Mouse (Mus musculus) spleen, postnatal 10 days (tissue): ENCODE results near the gene Ncmap.
A peak's percentile ranks its signal among the peaks of the same experiment; 100 is the strongest.

ENCODE experiments used
- DNase-seq, 2 experiments: peaks; one replicate each; pipeline ENCODE4 v3.0.0; 2021 to 2022; ENCODE audit warnings: low spot score in 2 of 2

The Ncmap gene

DNA sequence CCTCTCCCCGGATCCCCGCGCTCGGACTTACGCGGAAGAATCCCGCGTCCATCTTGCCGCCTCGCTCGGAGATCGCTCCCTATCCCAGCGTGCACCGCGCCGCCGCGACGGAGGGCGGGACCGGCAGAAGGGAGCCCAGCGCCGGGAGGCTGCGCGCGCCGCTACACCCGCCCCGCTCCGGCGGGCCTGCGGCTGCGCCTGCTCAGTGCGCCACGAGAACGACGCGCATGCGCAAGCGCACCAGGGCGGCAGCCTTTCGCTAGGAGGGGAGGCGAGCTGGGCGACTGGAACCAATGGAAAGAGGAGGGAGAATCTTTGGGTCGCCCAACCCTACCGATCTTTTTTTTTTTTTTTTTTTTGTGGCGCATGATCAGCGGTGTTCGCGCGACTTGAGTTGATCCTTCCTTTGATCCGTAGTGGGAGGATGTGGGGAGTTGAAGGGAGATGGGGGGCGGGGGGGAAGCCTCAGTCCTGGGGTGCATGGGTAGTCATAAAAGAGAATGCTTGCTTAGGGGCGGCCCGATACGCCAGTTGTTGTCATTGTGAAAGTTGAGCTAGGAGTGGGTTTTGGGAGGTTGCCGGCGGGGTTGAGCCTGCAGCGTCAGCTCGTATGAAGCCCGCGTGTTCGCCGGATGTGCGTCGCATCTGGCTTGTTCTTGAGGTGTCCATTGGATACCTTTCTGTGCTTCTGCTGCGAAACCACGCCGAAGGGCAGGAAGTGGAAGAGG is 44.8 kb downstream of the Ncmap start, which contains the start of gene Srrm1:
TSS of gene Srrm1 (minus strand) at position 256 of the 728 bp plus-strand sequence.
- DNase-seq: peak; percentile 98 to 99

DNA sequence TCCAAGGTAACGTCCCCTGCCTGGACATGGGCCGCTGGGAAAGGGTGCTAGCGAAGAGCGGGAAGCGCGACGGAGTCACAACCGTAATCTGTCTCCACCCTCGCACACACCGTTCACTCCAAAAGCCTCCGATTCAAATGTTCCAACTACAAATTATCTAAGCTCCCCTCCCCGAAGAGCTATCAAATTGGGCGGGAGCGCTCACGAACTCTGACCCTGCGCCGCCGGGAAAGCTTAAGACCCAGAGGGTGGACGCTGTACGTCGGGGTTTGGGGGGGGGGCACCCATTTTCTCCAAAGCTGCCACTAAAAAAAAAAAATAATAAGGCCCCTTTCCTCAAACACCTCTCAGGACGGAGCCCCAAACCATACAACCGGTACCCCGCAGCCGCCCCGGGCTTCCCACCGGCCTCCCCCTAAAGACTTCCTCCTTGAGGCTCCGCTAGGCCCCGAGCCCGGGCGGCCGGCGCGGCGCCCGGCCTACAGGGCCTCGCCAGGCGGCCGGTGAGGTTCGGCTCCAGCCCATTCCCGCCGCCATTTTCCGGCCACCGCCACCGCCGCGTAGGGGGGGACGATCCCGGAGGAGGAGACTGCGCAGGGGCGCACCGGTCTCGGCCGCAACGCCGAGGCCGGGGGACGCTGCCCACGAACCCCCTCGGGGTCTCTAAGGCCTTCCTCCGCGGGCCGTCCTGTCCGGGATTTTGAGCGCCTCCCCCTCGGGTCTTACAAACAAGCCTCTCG is 45.5 kb downstream of the Ncmap start:
- peak; percentile 55 to 67 for DNase-seq

DNA sequence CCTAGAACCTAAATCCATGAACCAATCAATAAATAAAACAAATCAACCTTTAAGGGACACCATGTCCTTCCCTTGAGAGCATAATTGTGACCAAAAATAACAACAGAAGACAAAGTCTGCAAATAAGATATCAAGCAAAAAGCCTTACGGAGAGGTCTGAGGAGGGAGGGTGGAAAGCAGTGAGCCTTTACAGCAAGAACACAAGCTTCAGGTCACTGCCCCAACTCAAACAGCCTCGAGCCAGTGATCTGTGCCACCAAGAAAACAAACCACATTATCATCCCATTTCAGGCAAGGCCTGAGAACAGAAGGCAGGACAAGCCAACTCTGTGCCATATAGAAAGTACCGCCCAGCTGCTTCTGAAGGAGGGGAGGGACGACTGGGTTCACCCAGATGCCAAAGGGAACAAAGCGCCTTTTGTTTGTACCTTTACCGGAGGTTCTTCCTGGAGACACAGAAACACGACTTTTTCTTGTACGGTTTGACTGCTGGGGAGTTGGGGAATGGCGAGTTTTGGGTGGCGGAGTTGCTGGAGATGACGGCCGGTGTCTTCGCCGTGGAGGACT is 60.6 kb downstream of the Ncmap start:
- DNase-seq: no peak

DNA sequence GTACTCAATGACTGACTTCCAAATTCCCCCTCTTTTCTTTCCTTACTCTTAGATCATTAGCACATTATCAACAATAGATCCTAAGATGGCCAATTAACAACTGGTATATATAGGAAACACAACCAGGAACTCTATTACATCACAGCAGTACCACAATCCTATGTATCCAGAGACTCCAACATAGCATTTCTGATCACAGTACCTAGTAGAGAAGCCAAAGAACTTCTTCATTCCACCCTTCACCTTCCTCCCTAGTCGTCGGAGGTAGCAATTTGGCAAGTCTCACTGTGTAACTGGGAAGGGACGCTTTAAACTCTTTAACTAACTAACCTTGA is 62.0 kb downstream of the Ncmap start:
- DNase-seq: no peak

DNA sequence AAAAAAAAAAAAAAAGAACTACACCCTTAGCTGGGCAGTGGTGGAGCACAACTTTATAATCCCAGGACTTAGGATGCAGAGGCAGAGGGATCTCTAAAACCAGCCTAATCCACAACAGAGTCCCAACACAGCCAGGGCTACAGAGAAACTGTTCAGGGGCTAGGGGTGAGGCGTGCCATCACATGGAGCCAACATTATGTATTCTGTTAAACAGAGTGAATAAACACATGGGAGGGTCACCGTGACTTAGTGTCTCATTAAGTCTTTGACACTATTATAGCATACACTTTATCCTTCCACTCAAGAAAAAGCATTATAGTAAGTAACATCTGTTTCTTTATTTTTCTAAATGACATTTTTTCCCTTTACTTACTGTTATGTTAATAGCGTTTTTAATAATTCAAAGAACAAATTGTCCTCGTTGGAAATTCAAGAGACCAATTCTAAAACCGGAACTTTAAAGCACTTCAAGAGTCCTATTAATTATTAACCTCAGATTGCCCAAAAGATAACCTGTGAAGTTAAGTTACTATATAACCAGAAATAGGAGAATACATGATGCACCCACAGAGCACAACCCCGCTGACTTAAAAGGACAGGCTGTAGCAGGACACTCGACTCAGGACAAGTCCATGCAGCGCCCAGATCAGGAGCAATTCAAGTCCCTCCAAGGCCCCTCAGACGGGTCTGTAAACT is 62.6 kb downstream of the Ncmap start:
- DNase-seq: no peak

DNA sequence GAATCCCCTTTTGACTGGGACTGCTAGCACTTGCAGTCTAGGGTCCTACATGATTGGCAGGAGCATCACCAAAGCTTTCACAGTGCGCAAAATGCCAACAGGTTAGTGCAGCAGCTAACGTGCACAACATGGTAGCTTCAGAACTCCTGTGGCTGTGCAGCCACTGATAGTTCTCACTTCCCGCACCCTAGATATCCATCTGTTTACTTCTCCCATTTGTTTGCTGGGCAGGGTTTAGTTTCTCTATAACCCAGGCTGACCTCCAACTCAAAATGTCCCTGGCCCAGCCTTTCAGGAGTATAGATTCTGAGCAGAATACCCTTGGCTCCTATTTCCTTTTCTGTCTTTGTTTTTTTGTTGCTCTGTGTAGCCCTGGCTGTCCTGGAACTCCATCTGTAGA is 71.6 kb downstream of the Ncmap start:
- no peak for DNase-seq

DNA sequence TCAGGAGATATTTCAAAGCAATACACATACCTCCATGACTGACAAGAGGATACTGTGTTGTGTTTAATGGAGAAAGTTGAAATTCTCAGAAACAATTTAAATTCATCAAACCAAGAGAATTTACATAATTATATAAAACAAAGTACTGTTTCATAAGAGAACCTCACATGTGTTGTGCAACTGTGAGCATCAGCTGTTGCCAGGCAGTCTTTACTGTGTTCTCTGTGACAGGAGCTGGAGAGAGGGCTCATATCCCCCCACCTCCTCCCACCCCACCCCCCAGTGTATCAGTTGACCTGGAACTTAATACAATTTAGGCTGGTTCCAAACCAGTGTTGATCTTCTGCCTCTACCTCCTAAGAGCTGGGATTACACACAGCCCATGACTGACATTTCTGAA is 72.0 kb downstream of the Ncmap start:
- no peak for DNase-seq

DNA sequence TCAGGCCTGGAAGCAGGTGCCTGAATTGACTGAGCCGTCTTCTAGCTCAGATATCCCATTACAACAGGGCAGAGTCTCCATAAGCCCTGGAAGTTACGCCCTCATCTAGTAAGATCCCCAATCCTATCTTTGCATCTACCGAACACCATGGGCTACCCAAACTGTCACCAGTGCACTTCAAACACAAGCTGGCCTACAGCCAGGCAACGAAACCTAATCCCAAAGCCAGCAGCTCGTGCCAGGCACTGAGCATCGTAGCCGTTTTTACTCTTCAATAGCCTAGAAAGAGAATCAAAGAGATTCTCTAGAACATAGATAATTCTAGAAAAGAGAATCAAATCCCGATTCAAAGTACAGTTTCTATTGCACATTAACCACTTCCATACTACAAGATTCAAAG is 75.0 kb downstream of the Ncmap start:
- no peak for DNase-seq
